Mouse (Mus musculus) left cerebral cortex, postnatal 4 days (tissue): ENCODE data around the gene Frmpd1. TPM values are rescaled to one million over a fixed set of nuclear protein-coding genes. Genes with fewer than 3 reads are reported as not detected.

Source experiments
- DNase-seq: peaks from one replicate; pipeline ENCODE4 v3.0.0-alpha.2; 2022
- intact Hi-C: fragments of 180-260 bp; cut with DNase I; formaldehyde crosslinking; loops from one replicate; pipeline ENCODE4 v1.15.1; 2025
- total RNA-seq, 2 experiments: library from RNA; stranded (reverse); gene quantifications; 2 replicates each; pipeline ENCODE4 v1.2.3; 2021

The Frmpd1 gene
- 10 to 100 TPM; 16.5 to 18.5 TPM for total RNA-seq

- intact Hi-C loops = loop anchor here (5.0 kb wide), 1 partner anchor 83 kb away; no protein-coding TSS in a partner anchor
- peak; percentile 58 for DNase-seq
Measured at GRCm38 (mm10) chr4:45184521-45185330, at the start of gene Frmpd1. TSS of gene Frmpd1 (plus strand) at chr4:45184875.

- intact Hi-C loops = no loop called here
- DNase-seq = no peak
Measured at GRCm38 (mm10) chr4:45137636-45138035, 47.0 kb upstream of the Frmpd1 start.

- peak; percentile 40 for DNase-seq
- intact Hi-C loops = no loop called here
Measured at GRCm38 (mm10) chr4:45141835-45142234, 42.8 kb upstream of the Frmpd1 start.

GRCm38 (mm10) chr4:45142411-45142810, 42.3 kb upstream of the Frmpd1 start:
- intact Hi-C loops = no loop called here
- peak; percentile 46 for DNase-seq

- DNase-seq = peak; percentile 64
- intact Hi-C loops = no loop called here
Measured at GRCm38 (mm10) chr4:45143005-45143404, 41.7 kb upstream of the Frmpd1 start.

- DNase-seq = no peak
Measured at GRCm38 (mm10) chr4:45156433-45156832, 28.2 kb upstream of the Frmpd1 start.

GRCm38 (mm10) chr4:45158608-45159007, 26.1 kb upstream of the Frmpd1 start:
- intact Hi-C loops = no loop called here
- no peak for DNase-seq

More at GRCm38 (mm10) chr4:45156433-45156832, 28.2 kb upstream of the Frmpd1 start:
- intact Hi-C loops = no loop called here

GRCm38 (mm10) chr4:45160773-45161172, 23.9 kb upstream of the Frmpd1 start:
- no peak for DNase-seq
- intact Hi-C loops = no loop called here

- intact Hi-C loops = no loop called here
- peak; percentile 17 for DNase-seq
Measured at GRCm38 (mm10) chr4:45163711-45164110, 21.0 kb upstream of the Frmpd1 start.

- intact Hi-C loops = no loop called here
Measured at GRCm38 (mm10) chr4:45165477-45165876, 19.2 kb upstream of the Frmpd1 start.

DNA sequence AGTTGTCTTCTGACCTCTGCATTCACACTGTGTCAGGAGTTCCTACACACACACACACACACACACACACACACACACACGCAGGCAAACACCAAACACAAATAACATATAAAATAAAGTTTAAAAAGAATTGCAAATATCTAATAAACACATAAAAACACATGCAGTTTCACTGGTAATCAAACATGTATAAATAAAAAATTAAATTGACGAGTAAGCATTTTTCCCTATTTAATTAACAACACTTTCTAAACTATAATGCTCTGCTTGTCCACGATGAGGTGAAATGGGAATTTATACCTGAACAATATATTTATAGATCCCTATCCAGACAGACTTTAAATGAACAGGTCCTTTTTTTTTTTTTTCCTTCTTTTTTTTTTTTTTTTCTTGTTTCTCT, 18.7 kb upstream of the Frmpd1 start:
- DNase-seq = no peak
- intact Hi-C loops = no loop called here

More at GRCm38 (mm10) chr4:45165477-45165876, 19.2 kb upstream of the Frmpd1 start:
- DNase-seq = no peak

DNA sequence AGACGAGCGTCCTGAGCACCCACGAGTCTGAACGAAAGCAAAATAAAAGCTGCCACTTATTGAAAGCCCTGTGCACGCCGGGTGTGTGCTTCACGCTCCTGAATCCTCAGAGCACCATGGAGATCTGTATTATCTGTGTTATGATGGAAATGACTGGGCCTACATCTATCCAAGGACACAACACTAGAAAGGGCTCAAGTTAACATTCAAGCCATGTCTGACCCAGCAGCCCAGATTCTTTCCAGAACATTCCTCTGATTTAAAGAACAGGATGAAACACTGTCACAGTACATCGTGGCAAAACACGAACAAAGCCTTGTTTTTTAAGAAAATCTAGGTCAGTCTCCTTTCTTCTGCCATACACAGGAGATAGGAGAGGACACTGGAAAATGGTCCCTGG, 13.3 kb upstream of the Frmpd1 start:
- no peak for DNase-seq
- intact Hi-C loops = no loop called here

GRCm38 (mm10) chr4:45183818-45184520, 706 bp upstream of the Frmpd1 start:
- intact Hi-C loops = loop anchor here (5.0 kb wide), 1 partner anchor 83 kb away; no protein-coding TSS in a partner anchor
- peak; percentile 8 for DNase-seq

- intact Hi-C loops = no loop called here
Measured at GRCm38 (mm10) chr4:45185331-45185669, 625 bp downstream of the Frmpd1 start.

GRCm38 (mm10) chr4:45198296-45198695, 13.6 kb downstream of the Frmpd1 start:
- DNase-seq = no peak
- intact Hi-C loops = no loop called here

More at GRCm38 (mm10) chr4:45185331-45185669, 625 bp downstream of the Frmpd1 start:
- DNase-seq = no peak

DNA sequence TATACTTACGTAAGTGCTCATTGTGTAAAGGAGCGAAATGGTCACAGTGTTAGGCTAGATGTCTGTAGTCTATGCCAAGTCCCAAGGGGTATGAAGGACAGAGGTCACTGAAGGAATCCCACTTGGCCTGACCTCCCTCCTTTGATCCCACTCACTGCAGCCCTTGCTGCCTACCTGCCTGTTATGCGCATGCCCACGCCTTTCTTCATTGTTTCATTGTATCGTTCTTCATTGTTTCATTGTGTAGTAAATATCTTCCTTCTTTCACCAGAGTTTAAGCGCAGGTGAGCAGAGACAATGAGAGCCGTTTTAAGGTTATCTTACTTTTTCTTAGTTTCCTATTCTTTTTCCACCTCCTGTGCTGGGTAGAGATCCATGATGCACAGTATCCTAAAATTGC, 18.6 kb downstream of the Frmpd1 start:
- intact Hi-C loops = no loop called here
- no peak for DNase-seq

GRCm38 (mm10) chr4:45207444-45207843, 22.8 kb downstream of the Frmpd1 start:
- intact Hi-C loops = no loop called here

DNA sequence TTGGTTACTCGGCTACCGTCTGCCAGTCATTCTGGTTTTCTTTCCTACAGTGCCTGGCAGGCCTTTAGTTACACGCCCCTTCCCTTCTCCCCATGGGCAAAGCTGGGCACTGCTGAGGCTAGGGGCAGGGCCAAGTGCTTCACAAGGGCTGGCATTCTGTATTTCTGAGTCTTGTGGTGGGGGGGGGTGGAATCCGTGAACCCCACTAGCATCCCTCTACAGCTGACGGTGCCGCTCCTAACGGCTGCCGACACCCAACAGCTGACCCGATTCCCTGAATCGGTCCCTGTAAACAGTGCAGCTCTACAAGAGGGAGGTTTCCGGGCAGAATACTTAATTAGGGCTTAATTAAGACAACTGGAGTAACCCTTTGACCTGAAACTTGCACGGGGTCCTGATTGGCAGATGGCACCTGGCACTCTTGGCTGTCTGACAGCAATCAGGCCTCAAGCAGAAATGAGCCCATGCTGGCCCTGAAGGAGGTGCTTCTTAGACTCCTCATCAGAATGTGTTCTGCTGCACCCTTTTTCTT, 24.2 kb downstream of the Frmpd1 start:
- peak; percentile 72 for DNase-seq
- intact Hi-C loops = no loop called here

More at GRCm38 (mm10) chr4:45207444-45207843, 22.8 kb downstream of the Frmpd1 start:
- no peak for DNase-seq

- intact Hi-C loops = no loop called here
- no peak for DNase-seq
Measured at GRCm38 (mm10) chr4:45212342-45213063, 27.8 kb downstream of the Frmpd1 start.

GRCm38 (mm10) chr4:45219946-45220345, 35.3 kb downstream of the Frmpd1 start:
- no peak for DNase-seq
- intact Hi-C loops = no loop called here

DNA sequence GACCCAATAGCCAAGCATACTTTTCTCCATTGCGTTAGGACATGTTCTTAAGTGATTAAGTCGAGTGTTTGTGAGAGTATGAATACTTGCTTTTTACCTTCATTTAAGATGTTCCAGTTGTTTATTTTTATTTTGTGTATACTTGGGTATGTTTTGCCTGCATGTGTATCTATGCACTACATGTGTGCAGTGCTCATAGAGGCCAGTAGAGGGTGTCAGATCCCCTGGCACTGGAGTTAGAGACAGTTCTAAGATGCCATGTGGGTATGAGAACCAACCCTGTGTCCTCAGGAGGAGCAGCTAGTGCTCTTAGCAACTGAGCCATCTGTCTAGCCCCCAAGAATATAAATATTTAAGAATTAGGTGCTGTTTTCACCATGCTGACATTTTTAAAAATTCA, 37.7 kb downstream of the Frmpd1 start:
- intact Hi-C loops = no loop called here
- DNase-seq = no peak
